Mouse (Mus musculus) kidney, adult 8-10 months (tissue): ENCODE data around the gene Lmx1b.
A peak's percentile ranks its signal among the peaks of the same experiment; 100 is the strongest.

Experiments used
- DNase-seq, 2 experiments: peaks; one replicate each; pipeline ENCODE4 v3.0.0; 2022

Lmx1b gene

GRCm38 (mm10) chr2:33640171-33640721 is at the start of gene Lmx1b:
TSS of gene Lmx1b (minus strand) at chr2:33640511.
- no peak for DNase-seq

DNA sequence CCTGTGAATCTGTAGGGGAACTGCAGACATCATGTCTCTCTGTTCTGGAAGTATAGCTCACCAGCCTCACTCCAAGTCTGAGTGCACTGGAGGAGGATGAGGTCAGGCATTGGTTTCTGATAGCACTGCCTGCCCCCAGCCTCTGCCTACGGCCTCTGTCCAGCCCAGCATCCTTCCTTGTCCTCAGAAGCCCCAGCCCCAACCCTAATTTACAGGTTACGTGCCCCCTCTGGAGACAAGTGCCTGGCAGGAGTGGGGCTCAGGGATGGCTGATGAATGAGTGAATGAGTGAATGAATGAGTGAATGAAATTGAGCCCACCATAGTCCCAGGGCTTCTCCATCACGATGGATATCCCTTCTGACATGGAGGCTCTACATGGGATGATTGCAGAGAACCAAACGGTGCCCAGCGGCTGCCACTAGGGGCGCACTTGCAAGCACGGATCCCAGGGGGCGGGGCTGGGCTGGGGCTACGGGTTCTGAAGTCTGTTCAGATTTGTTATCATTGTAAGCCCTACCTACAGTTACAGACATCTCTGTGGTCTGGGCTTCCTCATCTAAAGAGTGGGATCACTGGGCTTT is 49.7 kb upstream of the Lmx1b start:
- peak in 1 of 2 experiments; percentile 18 for DNase-seq

DNA sequence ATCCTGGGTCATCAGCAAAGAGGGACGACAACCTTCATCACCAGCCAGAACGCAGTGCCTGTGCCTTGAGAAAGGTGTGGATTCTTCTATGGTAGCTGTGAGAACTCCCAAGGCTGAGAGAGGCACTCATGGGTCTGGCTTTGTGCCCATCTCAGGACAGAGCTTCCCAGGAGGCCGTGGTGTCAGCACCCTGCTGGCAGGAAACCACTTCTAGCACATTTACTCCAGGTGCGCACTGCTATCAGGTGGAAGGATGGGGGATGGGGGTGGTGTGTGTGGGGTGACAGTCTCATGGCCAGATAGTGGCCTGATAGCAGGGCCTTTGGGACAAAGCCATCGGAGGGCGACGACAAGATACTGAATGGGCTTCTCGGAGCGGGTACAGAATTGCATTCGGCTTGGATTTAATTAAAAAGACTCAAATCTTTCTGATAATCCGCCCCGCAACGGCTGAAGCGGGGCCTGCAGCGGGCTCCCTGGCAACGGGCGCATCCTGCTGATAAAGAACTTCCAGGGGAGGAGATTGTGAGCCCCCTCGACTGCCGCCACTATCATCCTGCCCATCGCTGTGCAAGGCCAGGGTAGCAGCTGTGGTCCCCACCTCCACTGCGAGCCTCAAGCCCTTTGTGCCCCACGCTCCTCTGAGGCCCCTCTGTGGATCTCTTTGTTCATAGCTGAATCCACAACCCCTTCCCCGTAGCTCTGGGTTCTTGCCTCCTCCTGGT is 49.0 kb upstream of the Lmx1b start:
- DNase-seq, result no peak

- no peak for DNase-seq
Observed at GRCm38 (mm10) chr2:33683594-33683993, 43.3 kb upstream of the Lmx1b start.

DNA sequence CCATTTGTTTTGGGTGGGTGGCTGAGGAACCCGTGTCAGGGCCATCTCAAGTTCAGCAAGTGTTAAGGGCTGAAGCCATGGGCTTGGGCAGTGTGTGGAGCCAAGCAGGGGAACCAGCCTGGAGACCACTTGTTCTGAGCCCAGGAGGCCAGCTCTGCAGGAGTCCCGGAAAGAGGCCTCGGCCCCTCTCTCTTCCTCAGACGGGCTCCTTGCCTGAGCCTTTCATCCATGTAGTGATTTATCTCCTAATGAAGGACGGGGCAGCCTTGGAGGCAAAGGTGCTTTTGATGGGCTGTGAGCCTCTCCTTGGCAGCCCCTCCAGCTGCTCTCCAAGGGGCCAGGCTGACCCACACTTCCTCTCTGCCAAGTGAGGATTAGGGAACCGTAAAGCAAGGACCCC is 42.8 kb upstream of the Lmx1b start:
- DNase-seq, result no peak

DNA sequence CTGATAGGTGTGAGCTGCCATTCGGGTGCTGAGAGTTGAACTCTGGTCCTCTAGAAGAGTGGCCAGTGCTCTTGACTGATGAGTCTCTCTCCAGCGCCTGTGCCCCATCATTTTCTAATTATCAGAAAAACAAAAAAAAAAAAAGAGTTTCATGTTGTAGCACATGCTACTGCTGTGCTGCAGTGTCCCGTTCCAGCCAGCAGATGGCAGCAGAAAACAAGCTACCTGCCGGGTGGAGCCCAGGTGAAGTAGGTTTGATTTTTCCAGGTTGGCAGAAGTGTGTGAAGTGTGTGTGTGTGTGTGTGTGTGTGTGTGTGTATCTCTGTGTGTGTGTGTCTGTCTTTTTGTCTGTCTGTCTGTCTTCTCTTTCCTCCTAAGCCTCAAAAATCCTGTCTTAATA is 41.9 kb upstream of the Lmx1b start:
- peak; percentile 24 to 77 for DNase-seq

DNA sequence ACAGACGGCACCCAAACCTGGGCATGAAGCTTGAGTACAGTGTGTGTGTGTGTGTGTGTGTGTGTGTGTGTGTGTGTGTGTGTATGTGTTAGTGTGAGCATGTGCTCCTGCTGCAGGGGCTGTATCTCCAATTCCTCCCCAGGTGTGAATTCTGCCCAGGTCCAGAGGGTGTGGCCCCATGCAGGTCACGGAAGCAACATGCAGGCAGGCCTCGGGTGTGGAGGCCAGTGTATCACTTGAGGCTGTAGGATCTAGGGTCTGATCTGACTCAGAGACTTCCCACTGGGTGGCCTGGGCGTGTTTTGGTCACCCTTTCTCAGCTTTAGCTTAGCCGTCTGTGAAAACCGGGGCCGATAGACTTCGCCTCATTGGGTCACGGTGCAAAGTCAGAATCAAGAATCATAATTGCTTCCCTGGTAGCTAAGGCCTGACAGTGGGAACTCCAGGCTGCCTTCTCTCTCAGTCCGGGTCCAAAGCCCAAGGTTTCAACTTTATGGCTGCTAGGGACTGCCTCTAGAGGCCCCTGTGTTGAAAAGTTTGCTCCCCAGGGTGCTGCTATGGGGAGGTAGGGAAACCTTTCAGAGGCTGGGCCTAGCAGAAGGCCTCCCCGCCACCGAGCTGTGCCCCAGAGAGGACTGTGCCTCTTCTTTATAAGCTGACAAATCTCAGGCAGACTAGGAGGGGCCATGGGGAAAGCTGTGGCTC is 38.8 kb upstream of the Lmx1b start:
- DNase-seq, result no peak

GRCm38 (mm10) chr2:33672701-33673472 is 32.6 kb upstream of the Lmx1b start:
- no peak for DNase-seq

DNA sequence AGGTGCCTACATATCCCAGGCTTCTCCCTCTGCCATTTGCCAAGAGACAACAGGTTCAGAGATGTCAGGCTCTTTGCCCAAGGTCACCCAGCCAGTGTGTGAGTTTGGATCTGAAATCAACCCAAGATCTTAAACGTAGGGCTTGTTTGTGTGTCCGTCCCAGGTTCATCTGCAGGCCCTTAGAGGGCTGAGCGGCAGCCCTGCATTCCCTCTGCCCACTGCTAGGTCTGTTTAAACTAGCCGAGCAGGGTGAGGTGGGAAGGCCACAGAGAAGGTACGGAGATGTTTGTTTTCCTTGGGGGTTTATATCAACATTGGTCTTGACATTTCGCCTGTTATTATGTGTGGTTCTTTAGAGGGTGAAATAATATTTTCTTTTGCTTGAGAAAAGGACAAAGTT is 28.4 kb upstream of the Lmx1b start:
- no peak for DNase-seq

- no peak for DNase-seq
Observed at GRCm38 (mm10) chr2:33666388-33666945, 26.2 kb upstream of the Lmx1b start.

GRCm38 (mm10) chr2:33665363-33666058 is 25.2 kb upstream of the Lmx1b start:
- DNase-seq, result no peak

DNA sequence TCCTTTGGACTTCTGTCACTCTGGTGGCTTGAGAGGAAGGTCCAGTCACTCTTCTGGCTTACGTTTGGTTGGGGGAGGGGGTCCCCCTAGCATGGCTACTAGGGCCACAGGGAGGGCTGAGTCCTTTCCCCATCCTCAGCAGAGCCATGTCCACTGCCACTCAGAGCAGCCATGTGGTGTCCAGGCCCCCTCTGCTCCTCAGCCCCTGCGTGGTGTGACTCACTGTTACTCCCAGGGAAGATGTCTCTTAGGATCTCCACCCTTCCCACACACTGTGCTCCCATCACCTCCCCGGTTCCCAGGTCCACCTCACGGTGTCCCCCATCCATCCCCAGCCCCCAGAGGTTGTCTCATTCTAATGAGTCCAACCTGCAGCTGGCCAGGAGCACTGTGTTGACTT is 24.4 kb upstream of the Lmx1b start:
- no peak for DNase-seq

DNA sequence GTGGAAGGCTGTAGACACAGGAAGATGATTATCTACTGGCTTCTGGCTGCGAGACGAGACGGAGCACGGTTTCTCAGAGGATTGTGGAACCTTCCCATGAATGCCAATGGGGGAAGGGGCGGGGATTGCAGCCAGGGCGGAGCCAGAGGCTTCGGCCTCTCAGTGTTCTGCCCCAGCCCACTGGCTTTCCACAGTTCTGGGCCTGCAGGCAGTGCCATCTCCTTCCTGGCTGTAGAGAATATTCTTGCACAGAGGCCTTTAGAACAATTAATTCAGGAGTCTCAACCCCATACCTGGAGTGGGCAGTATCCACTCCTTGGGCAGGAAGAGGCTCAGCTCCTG is 18.9 kb upstream of the Lmx1b start:
- DNase-seq, result peak in 1 of 2 experiments; percentile 18

GRCm38 (mm10) chr2:33658602-33659287 is 18.4 kb upstream of the Lmx1b start:
- no peak for DNase-seq

- DNase-seq, result no peak
Observed at GRCm38 (mm10) chr2:33652517-33653198, 12.3 kb upstream of the Lmx1b start.

DNA sequence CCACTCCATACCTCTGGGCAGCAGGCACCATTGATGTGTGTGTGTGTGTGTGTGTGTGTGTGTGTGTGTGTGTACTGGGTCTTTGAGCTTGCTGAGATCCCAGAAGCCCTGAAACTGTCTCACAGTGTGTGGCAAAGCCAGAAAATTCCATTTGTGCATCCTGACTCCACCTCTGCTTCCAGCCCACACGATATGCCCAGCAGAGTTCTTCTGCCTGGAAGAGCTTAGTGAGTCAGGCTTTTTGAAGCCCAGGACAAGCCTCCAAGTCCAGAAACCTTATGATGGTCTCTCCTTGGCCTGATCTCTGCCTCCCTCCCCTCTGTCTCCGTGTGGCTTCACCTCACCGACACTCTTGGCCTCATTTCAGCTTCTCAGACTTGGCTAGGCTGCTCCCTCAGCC is 9.1 kb upstream of the Lmx1b start:
- no peak for DNase-seq

DNA sequence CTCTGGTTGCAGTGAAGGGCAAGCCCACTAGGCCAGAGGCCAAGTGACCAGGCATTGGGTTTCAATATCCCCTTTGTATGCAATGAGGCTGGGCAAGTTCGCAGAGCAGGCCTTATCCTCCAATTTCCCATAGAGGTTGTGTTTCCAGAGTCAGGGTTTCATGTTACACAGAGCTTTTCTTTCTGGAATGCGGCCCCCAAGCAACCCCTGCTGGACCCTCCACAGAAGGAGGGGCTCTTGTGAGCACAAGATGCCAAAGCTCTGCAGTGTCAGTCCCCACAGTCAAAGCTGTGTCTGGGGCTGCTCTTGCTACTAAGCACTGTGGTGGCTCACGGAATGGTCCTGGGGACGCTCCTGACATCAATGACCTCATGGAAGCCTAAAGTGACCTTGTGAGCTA is 8.6 kb upstream of the Lmx1b start:
- DNase-seq, result no peak

DNA sequence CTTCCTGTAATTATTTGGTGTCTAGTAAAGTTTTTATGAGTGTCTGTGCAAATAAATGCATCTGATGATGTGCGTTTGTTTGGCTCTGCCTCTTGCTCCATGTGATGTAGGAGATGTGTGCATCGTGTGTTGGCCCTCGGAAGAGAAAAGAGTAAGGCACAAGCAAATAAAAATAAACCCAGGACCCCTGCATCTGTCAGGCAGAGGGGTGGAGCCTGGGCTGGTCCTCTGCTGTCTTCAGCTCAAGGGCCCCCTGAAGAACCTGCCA is 5.9 kb upstream of the Lmx1b start:
- no peak for DNase-seq

DNA sequence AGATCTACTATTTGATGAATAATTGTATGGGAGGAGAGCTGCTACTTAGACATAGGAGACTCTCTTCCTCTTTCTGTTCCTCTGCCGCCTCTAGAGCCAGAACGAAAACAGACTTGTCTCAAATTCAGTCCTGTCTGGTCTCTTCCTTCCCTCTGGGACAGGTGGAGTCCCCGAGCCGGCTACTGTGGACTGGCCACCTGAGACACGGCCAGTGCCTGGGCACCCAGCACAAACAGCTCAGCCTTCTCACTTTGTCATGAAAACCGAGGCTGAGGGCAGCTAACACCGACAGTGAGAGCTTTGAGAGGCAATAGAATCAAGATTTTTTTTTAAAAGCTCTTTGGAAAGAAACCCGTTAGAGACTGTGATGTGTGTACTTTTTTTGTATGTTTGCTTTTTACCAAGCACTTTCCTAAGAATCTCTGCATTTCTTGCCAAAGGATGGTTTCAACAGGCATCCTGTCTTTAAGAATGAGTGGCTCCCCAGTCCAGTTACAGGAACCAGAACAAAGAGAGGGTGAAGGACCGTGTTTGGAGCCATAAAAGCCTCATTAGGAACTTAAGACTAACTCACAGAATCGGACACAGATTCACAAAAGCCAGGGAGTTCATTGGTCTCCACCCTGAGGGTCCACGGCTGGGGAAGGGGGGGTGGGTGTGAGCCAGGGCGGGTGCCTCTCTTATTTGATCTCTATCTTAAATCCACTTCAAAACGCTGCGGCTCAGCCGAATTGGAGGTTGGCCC is 5.4 kb upstream of the Lmx1b start:
- no peak for DNase-seq
